Mouse (Mus musculus) MEL (cell line): ENCODE data around the gene Mgat1.

Experiments
- CHD2 ChIP-seq: IDR thresholded peaks from 2 replicates; pipeline ENCODE4 v1.6.1; 2011; ENCODE audit warnings: low read length, improper control_type of control experiment
- CTCF ChIP-seq, 3 experiments: IDR thresholded peaks in 2 of 3; conservative IDR thresholded peaks in 1 of 3; 2 replicates each; pipeline ENCODE4 v1.5.1; 2011 to 2012; ENCODE audit warnings: low read length in 3 of 3, low read depth in 2 of 3, mild to moderate bottlenecking in 2 of 3, improper control_type of control experiment in 1 of 3, inconsistent platforms in 1 of 3, mixed read lengths in 1 of 3, moderate library complexity in 1 of 3; ENCODE audit not compliant: control insufficient read depth in 1 of 3, insufficient read depth in 1 of 3, poor library complexity in 1 of 3, severe bottlenecking in 1 of 3
- EP300 ChIP-seq, 2 experiments: IDR thresholded peaks; 2 replicates each; pipeline ENCODE4 v1.6.1; 2011; ENCODE audit warnings: improper control_type of control experiment in 2 of 2, low read length in 2 of 2, low read depth in 1 of 2, mild to moderate bottlenecking in 1 of 2
- GATA1 ChIP-seq: IDR thresholded peaks from 2 replicates; pipeline ENCODE4 v1.6.1; 2011; ENCODE audit warnings: low read depth, low read length, improper control_type of control experiment
- JUND ChIP-seq: IDR thresholded peaks from 2 replicates; pipeline ENCODE4 v1.6.1; 2011; ENCODE audit warnings: low read depth, mild to moderate bottlenecking, improper control_type of control experiment, low read length
- POLR2A ChIP-seq, 2 experiments: IDR thresholded peaks; 2 replicates each; pipeline ENCODE4 v1.6.1; 2011 to 2012; ENCODE audit warnings: low read length in 2 of 2, mild to moderate bottlenecking in 2 of 2, control low read depth in 1 of 2, improper control_type of control experiment in 1 of 2, low read depth in 1 of 2, moderate library complexity in 1 of 2; ENCODE audit not compliant: control insufficient read depth in 1 of 2, insufficient read depth in 1 of 2, poor library complexity in 1 of 2
- USF2 ChIP-seq, 2 experiments: IDR thresholded peaks; 2 replicates each; pipeline ENCODE4 v1.6.1; 2011 to 2012; ENCODE audit warnings: improper control_type of control experiment in 2 of 2, low read length in 2 of 2, borderline replicate concordance in 1 of 2, inconsistent platforms in 1 of 2, low read depth in 1 of 2, mild to moderate bottlenecking in 1 of 2; ENCODE audit not compliant: insufficient read depth in 1 of 2

DNA sequence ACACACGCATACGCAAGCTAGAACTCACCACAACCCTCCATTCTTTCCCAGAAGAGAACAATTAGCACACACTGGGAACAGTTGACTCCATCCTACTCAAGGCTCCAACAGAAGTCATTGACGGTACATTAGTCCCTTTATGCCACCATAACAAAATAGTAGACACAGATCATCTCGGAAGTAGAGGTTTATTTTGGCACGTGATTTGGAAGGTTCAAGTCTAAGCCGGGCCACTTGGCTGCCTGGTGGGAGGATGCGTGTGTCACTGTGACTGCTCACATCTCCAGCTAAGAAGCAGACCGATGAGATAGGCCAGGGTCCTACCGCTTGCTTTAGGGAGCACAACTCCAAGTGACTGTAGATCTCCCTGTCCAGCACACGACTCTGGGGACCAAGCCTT is 23.3 kb downstream of the Mgat1 start:
- no peak for TF ChIP-seq USF2 (IDR thresholded peaks at IDR 0.05; ENCODE audit: borderline replicate concordance in 1 of 2, insufficient read depth in 1 of 2, low read depth in 1 of 2, low read length in 2 of 2)
- TF ChIP-seq POLR2A (IDR thresholded peaks at IDR 0.05; ENCODE audit: control insufficient read depth in 1 of 2, insufficient read depth in 1 of 2, low read depth in 1 of 2, low read length in 2 of 2, poor library complexity in 1 of 2) = no peak
- TF ChIP-seq EP300 (IDR thresholded peaks at IDR 0.05; ENCODE audit: low read depth in 1 of 2, low read length in 2 of 2) = no peak
- no peak for TF ChIP-seq GATA1
- TF ChIP-seq CTCF (IDR thresholded peaks at IDR 0.05 in 2 of 3, conservative IDR thresholded peaks at IDR 0.05 in 1 of 3; ENCODE audit: control insufficient read depth in 1 of 3, insufficient read depth in 1 of 3, low read depth in 2 of 3, low read length in 3 of 3, poor library complexity in 1 of 3, severe bottlenecking in 1 of 3) = no peak
- TF ChIP-seq JUND = no peak
- TF ChIP-seq CHD2 = no peak
